Mouse (Mus musculus) erythroid progenitor cell, adult 5-6 weeks (primary cell): ENCODE measurements around the gene Hecw2. TPM values are rescaled to one million over a fixed set of nuclear protein-coding genes. Genes with fewer than 3 reads are reported as not detected.

ENCODE experiments used
- ATAC-seq: replicated peaks from 2 replicates; pipeline ENCODE4 v1.8.0; 2016; ENCODE audit warnings: moderate number of reproducible peaks, mild to moderate bottlenecking, moderate TSS enrichment, inconsistent platforms; ENCODE audit not compliant: poor library complexity, low FRiP score, severe bottlenecking
- total RNA-seq, 2 experiments: library from RNA; stranded (forward) in 1 of 2; stranded (reverse) in 1 of 2; fragments of 150-400 nt in 1 of 2; fragments of 186-747, 209-891 nt in 1 of 2; gene quantifications; 2 replicates each; pipeline versions ENCODE4 v1.2.3 to v1.2.4; 2015 to 2017; ENCODE audit warnings: low replicate concordance in 2 of 2

Hecw2 gene
- total RNA-seq, 2 experiments from 2014 or later: not detected

- no peak for ATAC-seq
Observed at GRCm38 (mm10) chr1:54119638-54120320, 75.2 kb downstream of the Hecw2 start.

- ATAC-seq: no peak
Observed at GRCm38 (mm10) chr1:54118342-54118973, 76.5 kb downstream of the Hecw2 start.

- ATAC-seq: no peak
Observed at GRCm38 (mm10) chr1:54110920-54111605, 83.9 kb downstream of the Hecw2 start.

- no peak for ATAC-seq
Observed at GRCm38 (mm10) chr1:54109255-54109654, 85.7 kb downstream of the Hecw2 start.

- no peak for ATAC-seq
Observed at GRCm38 (mm10) chr1:54106756-54107155, 88.2 kb downstream of the Hecw2 start.

GRCm38 (mm10) chr1:54079708-54080107 lies 115.3 kb downstream of the Hecw2 start:
- no peak for ATAC-seq

- ATAC-seq: no peak
Observed at GRCm38 (mm10) chr1:54074456-54074855, 120.5 kb downstream of the Hecw2 start.

- ATAC-seq: no peak
Observed at GRCm38 (mm10) chr1:54070121-54070520, 124.8 kb downstream of the Hecw2 start.

GRCm38 (mm10) chr1:54068248-54068647 lies 126.7 kb downstream of the Hecw2 start:
- no peak for ATAC-seq

- ATAC-seq: no peak
Observed at GRCm38 (mm10) chr1:54065434-54065833, 129.5 kb downstream of the Hecw2 start.

GRCm38 (mm10) chr1:54061078-54061477 lies 133.9 kb downstream of the Hecw2 start:
- ATAC-seq: no peak

GRCm38 (mm10) chr1:54059731-54060130 lies 135.2 kb downstream of the Hecw2 start:
- ATAC-seq: no peak

GRCm38 (mm10) chr1:54052771-54053170 lies 142.2 kb downstream of the Hecw2 start:
- no peak for ATAC-seq

- ATAC-seq: no peak
Observed at GRCm38 (mm10) chr1:54046923-54047322, 148.0 kb downstream of the Hecw2 start.

- ATAC-seq: no peak
Observed at GRCm38 (mm10) chr1:54039062-54039461, 155.9 kb downstream of the Hecw2 start.

- ATAC-seq: no peak
Observed at GRCm38 (mm10) chr1:54017686-54018085, 177.3 kb downstream of the Hecw2 start.

GRCm38 (mm10) chr1:54015739-54016138 lies 179.2 kb downstream of the Hecw2 start:
- ATAC-seq: no peak

- ATAC-seq: no peak
Observed at GRCm38 (mm10) chr1:54012414-54012813, 182.6 kb downstream of the Hecw2 start.

- no peak for ATAC-seq
Observed at GRCm38 (mm10) chr1:54009418-54010064, 185.4 kb downstream of the Hecw2 start.

- no peak for ATAC-seq
Observed at GRCm38 (mm10) chr1:54005860-54006386, 189.0 kb downstream of the Hecw2 start.
